Mouse (Mus musculus): Measurements from ENCODE around the gene Atp6v1e2. TPM values are rescaled to one million over a fixed set of nuclear protein-coding genes. Genes with fewer than 3 reads are reported as not detected.

The Atp6v1e2 gene
- polyA plus RNA-seq, 1 experiment from 2014 or later, result 0.11 TPM

DNA sequence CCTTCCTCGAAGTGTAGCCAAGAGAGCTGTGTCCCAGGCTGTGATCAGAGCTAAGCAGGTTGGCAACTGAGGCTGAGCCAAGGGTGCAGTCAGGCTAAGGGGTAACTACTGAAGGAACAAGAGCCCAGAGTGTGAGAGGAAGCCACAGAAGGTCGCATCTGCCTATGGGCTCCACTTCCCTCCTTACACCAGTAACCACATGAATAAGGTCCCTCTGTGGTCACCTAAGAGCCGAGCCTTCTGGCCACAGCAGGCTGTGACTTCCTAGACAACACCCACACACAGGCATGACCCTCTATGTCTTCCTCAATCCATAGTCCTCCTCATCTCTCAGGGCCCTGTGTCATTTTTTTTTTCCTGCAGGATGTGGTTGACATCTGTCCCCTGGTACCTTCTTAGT lies 43.5 kb downstream of the Atp6v1e2 start:
- Histone ChIP-seq H3K9me3 (ENCODE audit: control insufficient read depth, low read length) (no peaks in the 10 kb centered on the region), H3K4me3 (ENCODE audit: low read length) (no peak overlapping the region), H3K36me3 (ENCODE audit: control insufficient read depth, insufficient read depth, low read length) (no peaks in the 10 kb centered on the region), H3K4me1 (ENCODE audit: control insufficient read depth, insufficient read depth, low read depth, low read length) (peaks cover 17% of the 10 kb centered on the region), H3K27ac (ENCODE audit: low read depth, low read length) (no peak overlapping the region), H3K9ac (ENCODE audit: low read depth, low read length) (no peak overlapping the region), H3K4me2 (ENCODE audit: low read length) (no peak overlapping the region), H3K27me3 (replicated peaks; ENCODE audit: control insufficient read depth, insufficient read depth, low read length) (no peaks in the 10 kb centered on the region; the same call in 1 of the 2 replicates)
- 80% methylated on average over 3 of the region's 3 CpGs for WGBS
- ATAC-seq, result no peak

DNA sequence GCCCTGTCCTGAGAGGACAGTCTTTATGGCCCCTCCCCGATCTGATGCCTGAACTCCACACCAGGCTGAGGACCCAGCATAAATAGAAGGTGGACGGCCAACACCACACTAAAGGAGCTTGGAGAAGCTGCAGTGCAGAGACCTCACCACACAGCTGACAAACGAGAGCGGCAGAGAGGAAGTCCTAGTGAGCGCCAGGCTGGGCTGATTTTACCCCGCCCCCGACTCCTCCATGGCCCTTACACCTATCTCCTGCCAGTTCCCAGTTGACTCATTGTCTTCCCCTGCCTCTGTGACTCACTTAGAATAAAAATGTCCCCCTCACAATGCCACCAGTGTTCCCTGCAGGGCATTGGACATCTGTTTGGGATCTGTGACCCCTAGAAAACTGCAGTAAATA lies 44.1 kb downstream of the Atp6v1e2 start:
- H3K9me3 ChIP-seq (ENCODE audit: control insufficient read depth, low read length), result no peaks in the 10 kb centered on the region
- H3K4me3 ChIP-seq (ENCODE audit: low read length), result no peak overlapping the region
- peak; percentile 44 for ATAC-seq
- no peaks in the 10 kb centered on the region; the same call in 1 of the 2 replicates for H3K27me3 ChIP-seq (replicated peaks; ENCODE audit: control insufficient read depth, insufficient read depth, low read length)
- H3K9ac ChIP-seq (ENCODE audit: low read depth, low read length), result no peak overlapping the region
- 31% methylated on average over 7 of the region's 7 CpGs for WGBS
- H3K27ac ChIP-seq (ENCODE audit: low read depth, low read length), result no peak overlapping the region
- no peak overlapping the region for H3K4me2 ChIP-seq (ENCODE audit: low read length)
- H3K4me1 ChIP-seq (ENCODE audit: control insufficient read depth, insufficient read depth, low read depth, low read length), result peaks cover 17% of the 10 kb centered on the region
- H3K36me3 ChIP-seq (ENCODE audit: control insufficient read depth, insufficient read depth, low read length), result no peaks in the 10 kb centered on the region

DNA sequence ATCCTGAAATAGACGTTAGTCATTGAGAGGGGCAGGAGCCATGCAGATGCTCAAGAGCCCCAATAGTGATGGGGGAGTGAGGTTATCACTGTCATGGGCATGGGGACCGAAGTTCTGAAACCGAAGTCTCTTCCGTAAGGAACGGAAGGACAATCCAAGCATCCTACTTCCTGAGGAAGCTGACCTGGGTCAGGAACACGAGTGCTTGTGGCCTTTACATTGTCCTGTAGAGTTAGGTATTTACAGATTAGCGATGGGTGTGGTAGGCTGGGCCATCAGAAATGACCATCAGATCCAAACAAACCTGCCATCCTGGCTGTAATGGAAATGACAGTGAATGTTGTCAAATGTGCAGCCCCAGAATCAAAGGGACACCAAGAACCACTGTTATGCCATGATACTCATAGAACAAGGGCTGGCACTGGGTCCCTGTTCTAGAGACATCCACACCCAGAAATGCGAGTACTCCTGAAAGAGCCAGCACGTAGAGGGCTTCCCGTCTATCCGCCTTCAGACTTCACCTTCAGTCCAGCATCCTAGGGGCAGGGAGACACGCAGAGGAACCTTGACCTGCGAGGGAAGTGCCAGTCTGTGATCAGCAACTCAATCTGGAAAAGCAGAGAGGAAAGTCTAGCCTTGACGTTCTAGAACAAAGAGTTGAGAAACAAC lies 45.2 kb downstream of the Atp6v1e2 start:
- Histone ChIP-seq H3K27me3 (replicated peaks; ENCODE audit: control insufficient read depth, insufficient read depth, low read length) (no peaks in the 10 kb centered on the region; the same call in 1 of the 2 replicates), H3K9me3 (ENCODE audit: control insufficient read depth, low read length) (no peaks in the 10 kb centered on the region), H3K36me3 (ENCODE audit: control insufficient read depth, insufficient read depth, low read length) (no peaks in the 10 kb centered on the region), H3K4me1 (ENCODE audit: control insufficient read depth, insufficient read depth, low read depth, low read length) (peaks cover 17% of the 10 kb centered on the region), H3K4me2 (ENCODE audit: low read length) (no peak overlapping the region), H3K27ac (ENCODE audit: low read depth, low read length) (no peak overlapping the region), H3K9ac (ENCODE audit: low read depth, low read length) (no peak overlapping the region), H3K4me3 (ENCODE audit: low read length) (no peak overlapping the region)
- no peak for ATAC-seq
- WGBS, result 93% methylated on average over 14 of the region's 14 CpGs

DNA sequence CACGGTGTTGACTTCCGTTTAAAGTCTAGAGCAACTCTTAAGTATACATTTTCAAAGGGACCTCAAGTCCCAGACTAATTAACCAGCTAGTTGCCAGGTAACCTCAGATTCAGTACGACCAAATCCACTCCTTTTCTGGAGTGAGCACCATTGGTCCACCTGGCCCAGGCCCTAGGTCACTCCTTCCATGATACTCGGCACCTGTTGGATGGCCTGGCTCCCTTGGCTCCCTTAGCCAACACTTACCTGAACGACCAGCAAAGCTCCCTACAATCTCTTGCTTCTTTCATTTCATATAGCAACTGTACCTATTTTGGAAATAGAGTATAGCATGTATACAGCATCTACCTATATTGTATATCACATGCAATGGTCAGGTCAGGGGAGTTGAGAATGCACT lies 47.1 kb downstream of the Atp6v1e2 start:
- Histone ChIP-seq H3K4me3 (ENCODE audit: low read length) (no peak overlapping the region), H3K9ac (ENCODE audit: low read depth, low read length) (no peak overlapping the region), H3K36me3 (ENCODE audit: control insufficient read depth, insufficient read depth, low read length) (no peaks in the 10 kb centered on the region), H3K27ac (ENCODE audit: low read depth, low read length) (no peak overlapping the region), H3K9me3 (ENCODE audit: control insufficient read depth, low read length) (no peaks in the 10 kb centered on the region), H3K4me1 (ENCODE audit: control insufficient read depth, insufficient read depth, low read depth, low read length) (peaks cover 12% of the 10 kb centered on the region), H3K27me3 (replicated peaks; ENCODE audit: control insufficient read depth, insufficient read depth, low read length) (no peaks in the 10 kb centered on the region), H3K4me2 (ENCODE audit: low read length) (no peak overlapping the region)
- 85% methylated on average over 5 of the region's 5 CpGs for WGBS
- ATAC-seq, result no peak

GRCm38 (mm10) chr17:86899821-86900220 lies 47.9 kb downstream of the Atp6v1e2 start:
- Histone ChIP-seq H3K4me1 (ENCODE audit: control insufficient read depth, insufficient read depth, low read depth, low read length) (peaks cover 4% of the 10 kb centered on the region), H3K27ac (ENCODE audit: low read depth, low read length) (no peak overlapping the region), H3K9me3 (ENCODE audit: control insufficient read depth, low read length) (no peaks in the 10 kb centered on the region), H3K36me3 (ENCODE audit: control insufficient read depth, insufficient read depth, low read length) (no peaks in the 10 kb centered on the region), H3K9ac (ENCODE audit: low read depth, low read length) (no peak overlapping the region), H3K4me2 (ENCODE audit: low read length) (no peak overlapping the region), H3K27me3 (replicated peaks; ENCODE audit: control insufficient read depth, insufficient read depth, low read length) (no peaks in the 10 kb centered on the region), H3K4me3 (ENCODE audit: low read length) (no peak overlapping the region)
- ATAC-seq, result no peak
- 89% methylated on average over 5 of the region's 5 CpGs for WGBS

DNA sequence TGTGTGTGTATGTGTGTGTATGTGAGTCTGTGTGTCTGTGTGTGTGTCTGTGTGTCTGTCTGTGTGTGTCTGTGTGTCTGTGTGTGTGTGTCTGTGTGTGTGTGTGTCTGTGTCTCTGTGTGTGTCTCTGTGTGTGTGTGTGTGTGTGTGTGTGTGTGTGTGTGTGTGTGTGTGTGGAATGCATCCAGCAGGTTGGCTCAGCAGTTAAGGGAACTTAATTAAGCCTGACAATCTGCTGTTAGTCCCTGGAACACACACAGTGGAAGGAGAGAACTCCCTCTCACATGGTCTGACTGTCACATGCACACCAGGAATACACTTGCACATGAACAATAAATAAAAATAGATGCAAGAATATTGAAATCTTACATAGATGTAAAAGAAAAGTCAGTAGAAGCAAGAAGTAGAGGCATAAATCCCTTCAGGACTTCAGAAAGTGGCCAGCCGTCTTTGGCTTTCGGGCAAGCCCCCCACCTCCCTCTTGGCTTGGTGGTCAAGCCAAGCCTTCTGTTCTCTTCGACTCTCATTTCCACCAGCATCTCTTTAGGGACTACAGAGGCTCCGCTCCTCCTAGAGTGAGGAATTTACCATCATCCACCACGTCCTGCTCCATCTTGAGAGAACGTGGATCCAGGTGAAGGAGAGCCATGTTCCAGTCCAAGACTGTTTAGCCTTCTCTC lies 50.1 kb downstream of the Atp6v1e2 start:
- no peak overlapping the region for H3K4me2 ChIP-seq (ENCODE audit: low read length)
- no peaks in the 10 kb centered on the region for H3K27me3 ChIP-seq (replicated peaks; ENCODE audit: control insufficient read depth, insufficient read depth, low read length)
- H3K36me3 ChIP-seq (ENCODE audit: control insufficient read depth, insufficient read depth, low read length), result no peaks in the 10 kb centered on the region
- WGBS, result 94% methylated on average over 6 of the region's 6 CpGs
- H3K9me3 ChIP-seq (ENCODE audit: control insufficient read depth, low read length), result no peaks in the 10 kb centered on the region
- peaks cover 4% of the 10 kb centered on the region; the same call in 1 of the 2 replicates for H3K4me1 ChIP-seq (ENCODE audit: control insufficient read depth, insufficient read depth, low read depth, low read length)
- H3K4me3 ChIP-seq (ENCODE audit: low read length), result no peak overlapping the region
- H3K27ac ChIP-seq (ENCODE audit: low read depth, low read length), result no peak overlapping the region
- ATAC-seq, result no peak
- no peak overlapping the region for H3K9ac ChIP-seq (ENCODE audit: low read depth, low read length)

DNA sequence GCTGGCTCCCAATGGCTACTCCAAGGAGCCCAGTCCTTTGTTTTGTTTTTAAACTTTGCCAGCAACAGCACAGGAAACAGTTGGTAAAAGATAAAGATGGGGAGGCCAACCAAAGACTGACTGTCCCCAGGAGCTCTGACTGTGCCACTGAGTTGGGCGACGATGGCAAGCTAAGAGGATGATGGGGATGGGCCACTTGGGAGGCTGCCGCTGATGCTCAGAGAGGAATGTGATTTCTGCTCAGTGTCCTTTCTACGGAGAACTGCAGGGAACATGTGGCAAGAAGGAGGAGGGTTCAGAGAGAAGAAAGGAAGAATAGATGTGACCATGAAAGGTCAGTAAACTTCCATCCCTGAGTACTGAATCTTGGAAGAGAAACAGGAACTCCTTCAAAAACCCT lies 52.5 kb downstream of the Atp6v1e2 start:
- Histone ChIP-seq H3K9ac (ENCODE audit: low read depth, low read length) (no peak overlapping the region), H3K36me3 (ENCODE audit: control insufficient read depth, insufficient read depth, low read length) (no peaks in the 10 kb centered on the region), H3K4me1 (ENCODE audit: control insufficient read depth, insufficient read depth, low read depth, low read length) (no peaks in the 10 kb centered on the region), H3K4me2 (ENCODE audit: low read length) (no peak overlapping the region), H3K27ac (ENCODE audit: low read depth, low read length) (no peak overlapping the region), H3K27me3 (replicated peaks; ENCODE audit: control insufficient read depth, insufficient read depth, low read length) (no peaks in the 10 kb centered on the region), H3K9me3 (ENCODE audit: control insufficient read depth, low read length) (no peaks in the 10 kb centered on the region), H3K4me3 (ENCODE audit: low read length) (no peak overlapping the region)
- 78% methylated on average over 4 of the region's 4 CpGs for WGBS
- no peak for ATAC-seq

Other genes with a start within 250 kb of the Atp6v1e2 start
- 5.7 and 8.4 TPM in 2 replicates for gene Epas1, start 194.2 kb downstream of the Atp6v1e2 start, polyA plus RNA-seq (2015; fragmentation: Nextera tagmentation; extraction: Ambion mirVana)
- not detected in 2 replicates for gene Tmem247, start 30.5 kb downstream of the Atp6v1e2 start, polyA plus RNA-seq (2015; fragmentation: Nextera tagmentation; extraction: Ambion mirVana)
- gene Rhoq, start 15.2 kb upstream of the Atp6v1e2 start, polyA plus RNA-seq (2015; fragmentation: Nextera tagmentation; extraction: Ambion mirVana), result 7.4 and 7.8 TPM in 2 replicates
- gene Pigf, start 77.5 kb upstream of the Atp6v1e2 start, polyA plus RNA-seq (2015; fragmentation: Nextera tagmentation; extraction: Ambion mirVana), result 34.2 and 35.3 TPM in 2 replicates
- gene Cript, start 77.7 kb upstream of the Atp6v1e2 start, polyA plus RNA-seq (2015; fragmentation: Nextera tagmentation; extraction: Ambion mirVana), result 182 and 203 TPM in 2 replicates
- gene Socs5, start 159.8 kb upstream of the Atp6v1e2 start, polyA plus RNA-seq (2015; fragmentation: Nextera tagmentation; extraction: Ambion mirVana), result 13.1 and 13.2 TPM in 2 replicates

All from hindbrain, embryonic 16.5 days (tissue).